Mouse (Mus musculus): ENCODE measurements around the gene Dstn. TPM values are rescaled to one million over a fixed set of nuclear protein-coding genes. Genes with fewer than 3 reads are reported as not detected.
A peak's percentile ranks its signal among the peaks of the same experiment; 100 is the strongest.

Gene Dstn
- polyA plus RNA-seq, 1 experiment, result 769 TPM

DNA sequence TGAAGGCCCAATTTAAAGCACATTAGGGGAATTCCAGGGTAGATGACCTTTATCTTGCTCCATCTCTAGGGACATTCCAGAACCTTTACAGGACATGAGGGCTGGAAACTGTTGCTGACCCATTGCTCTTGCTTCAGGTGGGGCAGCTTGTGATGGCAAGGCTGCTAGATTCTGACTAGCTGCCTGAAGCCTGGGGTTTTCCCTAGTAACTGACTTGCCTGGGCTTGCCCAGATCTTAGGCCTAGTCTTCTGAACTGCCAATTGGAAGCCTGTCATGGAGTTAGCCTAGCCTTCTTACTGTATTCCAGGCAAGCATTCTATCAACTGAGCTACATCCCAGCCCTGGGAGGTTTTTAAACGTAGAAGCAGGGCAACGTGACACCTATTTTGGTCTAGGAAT lies 5.9 kb upstream of the Dstn start:
- peak overlapping the region; percentile 93 for H3K27ac ChIP-seq (ENCODE audit: insufficient read depth, low read length)
- peaks cover 4% of the 10 kb centered on the region for H3K4me1 ChIP-seq (ENCODE audit: control insufficient read depth, insufficient read depth, low read length)
- no peaks in the 10 kb centered on the region for H3K27me3 ChIP-seq (ENCODE audit: control insufficient read depth, insufficient read depth, low read length, poor library complexity, severe bottlenecking)
- no peak overlapping the region for H3K9ac ChIP-seq (ENCODE audit: low read depth, poor library complexity, severe bottlenecking)
- no peaks in the 10 kb centered on the region for H3K9me3 ChIP-seq (replicated peaks; ENCODE audit: control insufficient read depth, insufficient read depth, low read length, poor library complexity, severe bottlenecking)
- no peaks in the 10 kb centered on the region for H3K36me3 ChIP-seq (ENCODE audit: control insufficient read depth, insufficient read depth, low read length, poor library complexity, severe bottlenecking)
- TF ChIP-seq POLR2A (IDR thresholded peaks at IDR 0.05; ENCODE audit: insufficient read depth, low read length) (no peak), EP300 (IDR thresholded peaks at IDR 0.05; ENCODE audit: insufficient read depth, low read depth, low read length) (peak; percentile 71; the same call in 1 of the 2 replicates), CTCF (IDR thresholded peaks at IDR 0.05; ENCODE audit: low read depth, low read length) (no peak)
- H3K4me3 ChIP-seq (ENCODE audit: low read depth, low read length), result no peak overlapping the region

DNA sequence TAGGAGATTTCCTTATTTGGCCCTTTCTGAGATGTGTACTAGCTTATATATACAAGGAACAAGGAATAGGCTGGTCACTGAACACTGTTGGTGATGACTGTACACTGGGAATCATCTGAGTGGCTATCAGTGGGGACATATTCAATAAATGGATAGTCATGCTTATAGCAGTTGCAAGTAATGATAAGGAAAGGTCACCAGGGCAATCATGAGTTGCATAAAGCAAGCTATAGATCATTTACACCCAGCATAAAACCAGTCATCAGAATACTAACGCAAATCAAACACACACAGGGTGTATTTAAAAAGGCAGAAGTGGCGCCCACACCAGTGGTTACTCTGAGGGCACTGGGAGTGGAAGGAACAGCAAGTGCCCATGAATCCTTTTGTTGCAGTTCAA lies 2.9 kb upstream of the Dstn start:
- Histone ChIP-seq H3K36me3 (ENCODE audit: control insufficient read depth, insufficient read depth, low read length, poor library complexity, severe bottlenecking) (no peaks in the 10 kb centered on the region), H3K27ac (ENCODE audit: insufficient read depth, low read length) (no peak overlapping the region), H3K4me3 (ENCODE audit: low read depth, low read length) (no peak overlapping the region), H3K4me1 (ENCODE audit: control insufficient read depth, insufficient read depth, low read length) (peaks cover 4% of the 10 kb centered on the region), H3K9me3 (replicated peaks; ENCODE audit: control insufficient read depth, insufficient read depth, low read length, poor library complexity, severe bottlenecking) (no peaks in the 10 kb centered on the region), H3K9ac (ENCODE audit: low read depth, poor library complexity, severe bottlenecking) (no peak overlapping the region), H3K27me3 (ENCODE audit: control insufficient read depth, insufficient read depth, low read length, poor library complexity, severe bottlenecking) (no peaks in the 10 kb centered on the region)
- no peak for TF ChIP-seq EP300 (IDR thresholded peaks at IDR 0.05; ENCODE audit: insufficient read depth, low read depth, low read length)
- no peak for TF ChIP-seq POLR2A (IDR thresholded peaks at IDR 0.05; ENCODE audit: insufficient read depth, low read length)
- TF ChIP-seq CTCF (IDR thresholded peaks at IDR 0.05; ENCODE audit: low read depth, low read length), result no peak

DNA sequence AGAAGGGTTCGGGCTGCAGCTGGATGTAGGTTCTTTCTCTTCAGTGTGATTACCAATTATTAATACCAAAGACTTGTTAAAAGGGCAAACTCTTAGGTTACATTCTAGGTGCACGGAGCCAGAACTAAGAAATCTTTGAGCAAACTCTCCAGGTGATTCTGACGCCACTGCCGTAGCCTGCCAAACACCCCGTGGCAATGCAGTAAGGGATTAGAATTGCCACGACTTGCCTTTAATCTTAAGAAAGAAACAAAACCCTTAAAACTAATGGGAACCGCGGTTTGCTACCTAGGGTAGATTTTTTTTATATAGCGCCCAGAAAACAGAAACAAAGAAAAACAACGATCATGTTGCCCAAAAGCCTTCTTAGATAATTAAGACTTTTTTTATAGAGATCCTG lies 899 bp upstream of the Dstn start:
- Histone ChIP-seq H3K9me3 (replicated peaks; ENCODE audit: control insufficient read depth, insufficient read depth, low read length, poor library complexity, severe bottlenecking) (no peaks in the 10 kb centered on the region), H3K27me3 (ENCODE audit: control insufficient read depth, insufficient read depth, low read length, poor library complexity, severe bottlenecking) (no peaks in the 10 kb centered on the region), H3K9ac (ENCODE audit: low read depth, poor library complexity, severe bottlenecking) (peak overlapping the region; percentile 99), H3K4me1 (ENCODE audit: control insufficient read depth, insufficient read depth, low read length) (peaks cover 2% of the 10 kb centered on the region), H3K4me3 (ENCODE audit: low read depth, low read length) (peak overlapping the region; percentile 95), H3K36me3 (ENCODE audit: control insufficient read depth, insufficient read depth, low read length, poor library complexity, severe bottlenecking) (no peaks in the 10 kb centered on the region), H3K27ac (ENCODE audit: insufficient read depth, low read length) (peak overlapping the region; percentile 95)
- TF ChIP-seq CTCF (IDR thresholded peaks at IDR 0.05; ENCODE audit: low read depth, low read length) (no peak), EP300 (IDR thresholded peaks at IDR 0.05; ENCODE audit: insufficient read depth, low read depth, low read length) (no peak), POLR2A (IDR thresholded peaks at IDR 0.05; ENCODE audit: insufficient read depth, low read length) (no peak)

DNA sequence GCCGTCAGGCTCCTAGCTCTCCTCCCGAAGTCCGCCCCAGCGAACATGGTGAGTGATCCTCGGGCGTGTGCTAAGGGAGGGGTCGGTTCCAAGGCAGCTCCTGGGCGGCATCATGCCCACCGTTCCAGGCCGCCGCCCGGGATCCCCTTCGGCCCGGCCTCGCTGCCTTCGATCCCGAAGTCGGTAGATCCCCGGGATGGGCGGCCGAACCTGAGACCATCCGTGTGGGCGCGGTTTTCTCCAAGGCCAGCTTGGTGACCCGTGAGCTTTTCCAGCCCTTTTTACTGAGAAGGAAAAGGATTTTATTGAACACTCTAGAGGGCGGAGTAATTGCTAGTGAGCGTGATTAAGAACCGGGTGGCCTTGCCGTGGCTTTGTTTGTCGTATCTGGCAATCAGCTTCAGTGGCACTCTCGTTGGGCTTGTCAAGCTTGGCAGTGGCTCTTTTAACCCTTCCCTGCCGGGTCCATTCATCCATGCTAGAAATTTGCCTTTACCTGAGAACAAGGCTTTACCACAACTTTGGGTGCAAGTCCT lies 548 bp downstream of the Dstn start:
- peak overlapping the region; percentile 99 for H3K9ac ChIP-seq (ENCODE audit: low read depth, poor library complexity, severe bottlenecking)
- no peaks in the 10 kb centered on the region for H3K9me3 ChIP-seq (replicated peaks; ENCODE audit: control insufficient read depth, insufficient read depth, low read length, poor library complexity, severe bottlenecking)
- peak overlapping the region; percentile 72 for H3K4me3 ChIP-seq (ENCODE audit: low read depth, low read length)
- H3K4me1 ChIP-seq (ENCODE audit: control insufficient read depth, insufficient read depth, low read length), result peaks cover 2% of the 10 kb centered on the region
- H3K36me3 ChIP-seq (ENCODE audit: control insufficient read depth, insufficient read depth, low read length, poor library complexity, severe bottlenecking), result no peaks in the 10 kb centered on the region
- H3K27me3 ChIP-seq (ENCODE audit: control insufficient read depth, insufficient read depth, low read length, poor library complexity, severe bottlenecking), result no peaks in the 10 kb centered on the region
- H3K27ac ChIP-seq (ENCODE audit: insufficient read depth, low read length), result peak overlapping the region; percentile 86
- no peak for TF ChIP-seq CTCF (IDR thresholded peaks at IDR 0.05; ENCODE audit: low read depth, low read length)
- TF ChIP-seq EP300 (IDR thresholded peaks at IDR 0.05; ENCODE audit: insufficient read depth, low read depth, low read length), result no peak
- no peak for TF ChIP-seq POLR2A (IDR thresholded peaks at IDR 0.05; ENCODE audit: insufficient read depth, low read length)

DNA sequence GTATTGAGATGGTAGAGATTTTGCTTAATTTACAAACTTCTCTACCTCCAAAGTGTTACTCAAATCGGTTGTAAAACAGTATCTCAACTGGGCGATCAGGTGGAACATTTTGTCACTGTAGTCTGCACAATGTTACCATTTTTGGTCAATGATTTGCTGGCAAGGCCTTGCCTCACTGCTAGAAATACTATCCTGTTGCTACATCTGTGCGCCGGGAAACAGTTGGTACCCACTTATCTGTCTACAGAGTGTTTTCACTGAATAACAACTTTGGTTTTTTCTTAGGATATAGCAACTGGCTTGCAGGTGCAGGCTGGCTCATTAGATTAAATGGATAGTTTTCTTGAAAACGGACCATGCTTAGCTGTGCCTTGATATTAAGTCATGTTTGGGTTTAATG lies 1.1 kb downstream of the Dstn start:
- no peaks in the 10 kb centered on the region for H3K9me3 ChIP-seq (replicated peaks; ENCODE audit: control insufficient read depth, insufficient read depth, low read length, poor library complexity, severe bottlenecking)
- H3K4me3 ChIP-seq (ENCODE audit: low read depth, low read length), result peak overlapping the region; percentile 72
- H3K9ac ChIP-seq (ENCODE audit: low read depth, poor library complexity, severe bottlenecking), result peak overlapping the region; percentile 99
- no peaks in the 10 kb centered on the region for H3K27me3 ChIP-seq (ENCODE audit: control insufficient read depth, insufficient read depth, low read length, poor library complexity, severe bottlenecking)
- H3K4me1 ChIP-seq (ENCODE audit: control insufficient read depth, insufficient read depth, low read length), result peaks cover 2% of the 10 kb centered on the region
- H3K27ac ChIP-seq (ENCODE audit: insufficient read depth, low read length), result peak overlapping the region; percentile 30; the same call in 1 of the 2 replicates
- H3K36me3 ChIP-seq (ENCODE audit: control insufficient read depth, insufficient read depth, low read length, poor library complexity, severe bottlenecking), result no peaks in the 10 kb centered on the region
- no peak for TF ChIP-seq CTCF (IDR thresholded peaks at IDR 0.05; ENCODE audit: low read depth, low read length)
- no peak for TF ChIP-seq EP300 (IDR thresholded peaks at IDR 0.05; ENCODE audit: insufficient read depth, low read depth, low read length)
- no peak for TF ChIP-seq POLR2A (IDR thresholded peaks at IDR 0.05; ENCODE audit: insufficient read depth, low read length)

DNA sequence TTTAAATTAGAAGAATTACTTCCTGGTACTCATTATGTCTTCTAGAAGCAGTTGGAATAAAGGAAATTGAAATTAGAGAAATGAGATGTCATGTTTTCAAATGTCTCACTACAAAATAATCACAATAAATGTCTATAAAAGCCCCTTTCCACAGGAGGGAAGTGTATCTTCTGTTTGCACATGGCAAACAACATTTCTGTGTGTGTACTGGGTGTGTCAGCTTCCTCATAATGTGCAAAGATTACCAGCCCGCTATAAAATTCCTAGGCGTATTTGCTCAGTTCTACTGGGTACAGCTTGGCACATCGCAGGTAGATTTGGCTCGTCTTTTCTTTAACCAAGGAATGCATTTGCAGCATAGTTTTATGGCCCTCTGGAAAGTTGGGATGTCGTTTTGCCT lies 2.5 kb downstream of the Dstn start:
- H3K9me3 ChIP-seq (replicated peaks; ENCODE audit: control insufficient read depth, insufficient read depth, low read length, poor library complexity, severe bottlenecking), result no peaks in the 10 kb centered on the region
- peaks cover 2% of the 10 kb centered on the region for H3K4me1 ChIP-seq (ENCODE audit: control insufficient read depth, insufficient read depth, low read length)
- peak overlapping the region; percentile 99; the same call in 1 of the 2 replicates for H3K9ac ChIP-seq (ENCODE audit: low read depth, poor library complexity, severe bottlenecking)
- H3K27ac ChIP-seq (ENCODE audit: insufficient read depth, low read length), result no peak overlapping the region
- no peak overlapping the region for H3K4me3 ChIP-seq (ENCODE audit: low read depth, low read length)
- H3K27me3 ChIP-seq (ENCODE audit: control insufficient read depth, insufficient read depth, low read length, poor library complexity, severe bottlenecking), result no peaks in the 10 kb centered on the region
- H3K36me3 ChIP-seq (ENCODE audit: control insufficient read depth, insufficient read depth, low read length, poor library complexity, severe bottlenecking), result no peaks in the 10 kb centered on the region
- TF ChIP-seq EP300 (IDR thresholded peaks at IDR 0.05; ENCODE audit: insufficient read depth, low read depth, low read length) (no peak), POLR2A (IDR thresholded peaks at IDR 0.05; ENCODE audit: insufficient read depth, low read length) (no peak), CTCF (IDR thresholded peaks at IDR 0.05; ENCODE audit: low read depth, low read length) (no peak)
